Mouse (Mus musculus): ENCODE data around the gene Minar1. TPM values are rescaled to one million over a fixed set of nuclear protein-coding genes. Genes with fewer than 3 reads are reported as not detected.

The Minar1 gene
- total RNA-seq, 1 experiment from 2014 or later, result not detected

DNA sequence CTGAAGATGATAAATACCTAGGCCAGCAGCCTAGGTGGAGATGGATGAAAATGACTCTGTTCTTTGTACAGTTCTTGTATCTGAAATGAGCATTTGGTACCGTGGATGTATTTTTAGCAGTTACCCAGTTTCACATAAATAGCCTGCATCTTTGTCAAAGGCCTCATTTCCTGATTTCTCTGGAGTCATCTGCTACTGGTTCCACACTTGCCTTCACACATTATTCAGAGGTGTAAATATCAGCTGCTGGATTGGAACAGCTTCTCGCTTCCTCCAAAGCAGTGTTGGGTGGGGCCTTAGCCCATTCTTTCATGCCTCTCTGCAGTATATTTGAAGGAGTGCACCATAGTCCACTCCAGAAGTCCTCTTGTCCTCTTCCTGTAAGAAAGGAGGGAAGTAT, 70.3 kb downstream of the Minar1 start:
- no peak for ATAC-seq (replicated peaks in 1 of 2; ENCODE audit: insufficient read depth in 1 of 2, low FRiP score in 2 of 2, low TSS enrichment in 1 of 2, low read depth in 1 of 2, poor library complexity in 2 of 2, severe bottlenecking in 2 of 2)

Other genes with a start within 250 kb of the Minar1 start
- gene Tmed3, start 81.9 kb upstream of the Minar1 start, total RNA-seq (2017), result 79.0 and 101 TPM in 2 replicates
- gene Ankrd34c, start 115.3 kb upstream of the Minar1 start, total RNA-seq (2017), result not detected in 2 replicates

All from hematopoietic stem cell, adult 5-6 weeks (primary cell).